Mouse (Mus musculus) CH12.LX (cell line): Measurements from ENCODE around the gene Pdxdc1. TPM values are rescaled to one million over a fixed set of nuclear protein-coding genes. Genes with fewer than 3 reads are reported as not detected.

Experiments used
- DNase-seq: peaks from one replicate; pipeline ENCODE4 v3.0.0-alpha.2; 2013; ENCODE audit errors: extremely low read depth
- H3K27ac ChIP-seq: 2 replicates; pipeline ENCODE4 v1.5.1; 2012; ENCODE audit warnings: low read depth, mild to moderate bottlenecking, control low read depth, moderate library complexity; ENCODE audit not compliant: insufficient read depth
- H3K27me3 ChIP-seq: replicated peaks from 2 replicates; pipeline ENCODE3; 2012; ENCODE audit warnings: inconsistent platforms
- H3K36me3 ChIP-seq, 2 experiments: replicated peaks in 1 of 2; 2 replicates each; pipeline versions ENCODE3 to v1.6.1; 2012; ENCODE audit warnings: inconsistent platforms in 1 of 2, low read length in 1 of 2, mild to moderate bottlenecking in 1 of 2, mixed read lengths in 1 of 2, moderate library complexity in 1 of 2; ENCODE audit not compliant: control insufficient read depth in 1 of 2, insufficient read depth in 1 of 2
- H3K4me1 ChIP-seq, 2 experiments: 2 replicates each; pipeline ENCODE4 v1.6.1; 2012; ENCODE audit warnings: inconsistent platforms in 1 of 2, moderate library complexity in 1 of 2; ENCODE audit not compliant: insufficient read depth in 2 of 2, control insufficient read depth in 1 of 2
- H3K4me2 ChIP-seq: 2 replicates; pipeline ENCODE4 v1.6.1; 2012; ENCODE audit warnings: low read depth, mild to moderate bottlenecking, control low read depth; ENCODE audit not compliant: poor library complexity, insufficient read depth, severe bottlenecking
- H3K4me3 ChIP-seq, 3 experiments: fragments of 150-350 bp in 1 of 3; sonication (generic) in 1 of 3; replicated peaks in 1 of 3; 2 replicates each; pipeline versions ENCODE3 to v1.5.1; 2011 to 2012; ENCODE audit warnings: low read depth in 2 of 3, low read length in 2 of 3, mild to moderate bottlenecking in 2 of 3, moderate library complexity in 2 of 3, control low read depth in 1 of 3, improper control_type of control experiment in 1 of 3, inconsistent platforms in 1 of 3, mixed read lengths in 1 of 3; ENCODE audit not compliant: poor library complexity in 1 of 3
- H3K79me2 ChIP-seq: replicated peaks from 2 replicates; pipeline ENCODE4 v1.6.1; 2012; ENCODE audit warnings: mild to moderate bottlenecking, moderate library complexity; ENCODE audit not compliant: control insufficient read depth, poor library complexity, insufficient read depth, severe bottlenecking; ENCODE audit errors: extremely low read depth
- H3K9ac ChIP-seq: 2 replicates; pipeline ENCODE4 v1.6.1; 2012; ENCODE audit warnings: low read depth, mild to moderate bottlenecking, control low read depth, moderate library complexity; ENCODE audit not compliant: insufficient read depth
- H3K9me3 ChIP-seq: replicated peaks from 2 replicates; pipeline ENCODE3; 2012; ENCODE audit warnings: low read length, inconsistent platforms, mixed read lengths
- BHLHE40 ChIP-seq: IDR thresholded peaks from 2 replicates; pipeline ENCODE4 v1.6.1; 2011; ENCODE audit warnings: mild to moderate bottlenecking, low read depth, low read length, improper control_type of control experiment
- CHD1 ChIP-seq: IDR thresholded peaks from 2 replicates; pipeline ENCODE4 v1.6.1; 2012; ENCODE audit warnings: low read depth, low read length, improper control_type of control experiment, inconsistent platforms
- CHD2 ChIP-seq: IDR thresholded peaks from 2 replicates; pipeline ENCODE4 v1.6.1; 2011; ENCODE audit warnings: low read length, improper control_type of control experiment
- CTCF ChIP-seq, 2 experiments: IDR thresholded peaks in 1 of 2; conservative IDR thresholded peaks in 1 of 2; 2 replicates each; pipeline ENCODE4 v1.5.1; 2011 to 2012; ENCODE audit warnings: low read depth in 2 of 2, low read length in 2 of 2, improper control_type of control experiment in 1 of 2, inconsistent platforms in 1 of 2, mild to moderate bottlenecking in 1 of 2, moderate library complexity in 1 of 2
- ELF1 ChIP-seq: IDR thresholded peaks from 2 replicates; pipeline ENCODE4 v1.6.1; 2014; ENCODE audit warnings: low read depth, mild to moderate bottlenecking, inconsistent platforms, low read length, improper control_type of control experiment
- KAT2A ChIP-seq: IDR thresholded peaks from 2 replicates; pipeline ENCODE4 v1.6.1; 2012; ENCODE audit warnings: low read length, improper control_type of control experiment, inconsistent platforms; ENCODE audit not compliant: insufficient replicate concordance
- MAFK ChIP-seq: IDR thresholded peaks from 2 replicates; pipeline ENCODE4 v1.6.1; 2011; ENCODE audit warnings: low read length, improper control_type of control experiment; ENCODE audit not compliant: insufficient replicate concordance
- MAX ChIP-seq: IDR thresholded peaks from 2 replicates; pipeline ENCODE4 v1.6.1; 2011; ENCODE audit warnings: low read length, improper control_type of control experiment
- MEF2A ChIP-seq: IDR thresholded peaks from 2 replicates; pipeline ENCODE4 v1.6.1; 2014; ENCODE audit warnings: low read depth, mild to moderate bottlenecking, inconsistent platforms, low read length, improper control_type of control experiment, borderline replicate concordance
- RAD21 ChIP-seq: IDR thresholded peaks from 2 replicates; pipeline ENCODE4 v1.6.1; 2011; ENCODE audit warnings: low read depth, mild to moderate bottlenecking, low read length, improper control_type of control experiment, moderate library complexity
- RCOR1 ChIP-seq: conservative IDR thresholded peaks from 2 replicates; pipeline ENCODE4 v1.6.1; 2012; ENCODE audit warnings: low read depth, mild to moderate bottlenecking, inconsistent platforms, low read length, improper control_type of control experiment
- SIN3A ChIP-seq: IDR thresholded peaks from 2 replicates; pipeline ENCODE4 v1.6.1; 2012; ENCODE audit warnings: low read length, improper control_type of control experiment, inconsistent platforms
- SMC3 ChIP-seq: IDR thresholded peaks from 2 replicates; pipeline ENCODE4 v1.6.1; 2011; ENCODE audit warnings: low read depth, low read length, improper control_type of control experiment
- UBTF ChIP-seq: IDR thresholded peaks from 2 replicates; pipeline ENCODE4 v1.6.1; 2012; ENCODE audit warnings: low read depth, mild to moderate bottlenecking, inconsistent platforms, low read length, improper control_type of control experiment, moderate library complexity
- ZKSCAN1 ChIP-seq: IDR thresholded peaks from 2 replicates; pipeline ENCODE4 v1.6.1; 2012; ENCODE audit warnings: low read depth, inconsistent platforms, low read length, improper control_type of control experiment, borderline replicate concordance
- dilution Hi-C: fragments of 300-500 bp; cut with MboI; formaldehyde crosslinking; loops from 2 replicates; pipeline ENCODE4 v1.14.3; 2020; ENCODE audit warnings: low sequenced_read_pairs; ENCODE audit not compliant: extremely low pct_unique_long_range_greater_than_20kb, extremely low pct_ligation_motif_present
- in situ Hi-C: fragments of 300-500 bp; cut with MboI; formaldehyde crosslinking; loops from 3 replicates; pipeline ENCODE4 v1.14.3; 2019; ENCODE audit warnings: low sequenced_read_pairs, low pct_ligation_motif_present, low pct_unique_long_range_greater_than_20kb, mixed read lengths
- polyA plus RNA-seq: library from polyadenylated mRNA; unstranded; fragments of >175 nt; gene quantifications from 2 replicates; pipeline ENCODE4 v1.2.1, GENCODE M21; 2012; ENCODE audit warnings: low read depth; ENCODE audit not compliant: insufficient read length
- total RNA-seq, 2 experiments: library from RNA; depleted of rRNA; stranded (reverse); fragments of 300-350 nt in 1 of 2; fragments of >200 nt in 1 of 2; gene quantifications; 2 replicates each; pipeline ENCODE4 v1.2.3; 2012 to 2014

The Pdxdc1 gene
- total and polyA plus RNA-seq, 3 experiments = 78.5 to 109 (median 80.9) TPM

- dilution Hi-C loops (no loop called here), in situ Hi-C loops (no loop called here)
- no peak overlapping the region for H3K4me3 ChIP-seq
- no peaks in the 10 kb centered on the region for H3K79me2 ChIP-seq
- no peak overlapping the region for H3K27ac ChIP-seq
- peaks cover 0 to 10% of the 10 kb centered on the region in 2 experiments for H3K36me3 ChIP-seq
- H3K4me2 ChIP-seq = no peak overlapping the region
- peak; percentile 33 for DNase-seq
- 0 out of 2 replicates have a peak, but pooled peaks have one; percentile 21 for TF ChIP-seq CHD2
- TF ChIP-seq SIN3A = no peak
- no peak for TF ChIP-seq UBTF
- no peaks in the 10 kb centered on the region for H3K27me3 ChIP-seq
- H3K4me1 ChIP-seq = peaks cover 0 to 4% of the 10 kb centered on the region in 2 experiments; a peak in 1 of 4 replicates
- H3K9me3 ChIP-seq = peaks cover 12% of the 10 kb centered on the region
- H3K9ac ChIP-seq = no peak overlapping the region
These were observed 18.9 kb upstream of the Pdxdc1 start for GRCm38 (mm10) chr16:13921781-13922180.

- peaks cover 0 to 11% of the 10 kb centered on the region in 2 experiments for H3K36me3 ChIP-seq
- no peaks in the 10 kb centered on the region for H3K79me2 ChIP-seq
- peaks cover 0 to 4% of the 10 kb centered on the region in 2 experiments; a peak in 1 of 4 replicates for H3K4me1 ChIP-seq
- TF ChIP-seq MAX = 0 out of 2 replicates have a peak, but pooled peaks have one; percentile 21
- TF ChIP-seq CTCF (conservative IDR thresholded peaks at IDR 0.05 in 1 of 2, IDR thresholded peaks at IDR 0.05 in 1 of 2; ENCODE audit: low read depth in 2 of 2, low read length in 2 of 2) = peak; percentile 33 to 66; a peak in 2 of 4 replicates
- peak; percentile 55 for TF ChIP-seq RAD21
- TF ChIP-seq SMC3 = peak; percentile 54
- no peak for TF ChIP-seq CHD2
- H3K27ac ChIP-seq = no peak overlapping the region
- H3K9ac ChIP-seq = no peak overlapping the region
- no peak overlapping the region for H3K4me3 ChIP-seq
- peak; percentile 40 for DNase-seq
- peaks cover 12% of the 10 kb centered on the region for H3K9me3 ChIP-seq
- in situ Hi-C loops (no loop called here), dilution Hi-C loops (no loop called here)
- no peak overlapping the region for H3K4me2 ChIP-seq
- no peaks in the 10 kb centered on the region for H3K27me3 ChIP-seq
These were observed 18.1 kb upstream of the Pdxdc1 start for GRCm38 (mm10) chr16:13921063-13921462.

- Histone ChIP-seq H3K9me3 (peaks cover 12% of the 10 kb centered on the region), H3K9ac (no peak overlapping the region), H3K27ac (no peak overlapping the region), H3K27me3 (no peaks in the 10 kb centered on the region), H3K79me2 (no peaks in the 10 kb centered on the region), H3K36me3 (peaks cover 0 to 11% of the 10 kb centered on the region in 2 experiments), H3K4me2 (no peak overlapping the region), H3K4me3 (no peak overlapping the region), H3K4me1 (peaks cover 0 to 4% of the 10 kb centered on the region in 2 experiments; a peak in 1 of 4 replicates)
- no peak for DNase-seq
- dilution Hi-C loops = no loop called here
- no peak for TF ChIP-seq MEF2A
- no peak for TF ChIP-seq ELF1
- no peak for TF ChIP-seq MAFK
- TF ChIP-seq RCOR1 = no peak
- no peak for TF ChIP-seq CHD1
- no peak for TF ChIP-seq BHLHE40
- no peak for TF ChIP-seq KAT2A
- TF ChIP-seq ZKSCAN1 = no peak
- in situ Hi-C loops = no loop called here
These were observed 17.2 kb upstream of the Pdxdc1 start for GRCm38 (mm10) chr16:13920093-13920492.
